Mouse (Mus musculus) limb, embryonic 11.5 days (tissue): ENCODE measurements around the gene Abhd14b. TPM values are rescaled to one million over a fixed set of nuclear protein-coding genes. Genes with fewer than 3 reads are reported as not detected.
A peak's percentile ranks its signal among the peaks of the same experiment; 100 is the strongest.

Experiments used
- ATAC-seq: fragments of 200-750 bp; cut with Nextera tagmentation; 2 replicates; pipeline ENCODE4 v1.8.0; 2017; ENCODE audit warnings: low read depth; ENCODE audit not compliant: insufficient number of reproducible peaks, low FRiP score, low TSS enrichment
- DNase-seq: peaks from one replicate; pipeline ENCODE4 v3.0.0-alpha.2; 2015; ENCODE audit warnings: low spot score
- H3K27ac ChIP-seq: fragments of 300-500 bp; sonication (generic); replicated peaks from 2 replicates; pipeline ENCODE4 v1.5.1; 2014; ENCODE audit warnings: low read depth, mild to moderate bottlenecking, low read length
- H3K27me3 ChIP-seq: fragments of 300-500 bp; sonication (generic); 2 replicates; pipeline ENCODE4 v1.6.1; 2014; ENCODE audit warnings: mild to moderate bottlenecking, low read length, mixed read lengths; ENCODE audit not compliant: control insufficient read depth, insufficient read depth
- H3K36me3 ChIP-seq: fragments of 300-500 bp; sonication (generic); 2 replicates; pipeline ENCODE4 v1.6.1; 2014; ENCODE audit warnings: mild to moderate bottlenecking, low read length, moderate library complexity, mixed read lengths; ENCODE audit not compliant: control insufficient read depth, insufficient read depth
- H3K4me1 ChIP-seq: fragments of 300-500 bp; sonication (generic); 2 replicates; pipeline ENCODE4 v1.6.1; 2014; ENCODE audit warnings: low read length, mixed read lengths; ENCODE audit not compliant: control insufficient read depth, insufficient read depth
- H3K4me2 ChIP-seq: fragments of 300-500 bp; sonication (generic); 2 replicates; pipeline ENCODE4 v1.6.1; 2014; ENCODE audit warnings: low read depth, mild to moderate bottlenecking, moderate library complexity; ENCODE audit not compliant: severe bottlenecking
- H3K4me3 ChIP-seq: fragments of 300-500 bp; sonication (generic); 2 replicates; pipeline ENCODE4 v1.5.1; 2014; ENCODE audit warnings: low read depth, low read length
- H3K9ac ChIP-seq: fragments of 300-500 bp; sonication (generic); 2 replicates; pipeline ENCODE4 v1.6.1; 2014; ENCODE audit warnings: mild to moderate bottlenecking, low read length
- H3K9me3 ChIP-seq: fragments of 300-500 bp; sonication (generic); 2 replicates; pipeline ENCODE4 v1.6.1; 2016; ENCODE audit warnings: low read length; ENCODE audit not compliant: control insufficient read depth
- WGBS: fragments of 180-500 bp; shearing (Covaris S2); extraction: QIAGEN DNeasy Blood & Tissue Kit; methylation state at CpG from one replicate; pipeline ENCODE4 v1.1.7; 2014; 5-methylcytosine and 5-hydroxymethylcytosine counted together
- polyA plus RNA-seq: library from polyadenylated mRNA; unstranded; fragments of >200 nt; fragmentation: Nextera tagmentation; extraction: Ambion mirVana; gene quantifications from 2 replicates; pipeline ENCODE4 v1.2.1, GENCODE M21; 2014

Gene Abhd14b
- 7.9 and 9.3 TPM in 2 replicates for polyA plus RNA-seq

DNA sequence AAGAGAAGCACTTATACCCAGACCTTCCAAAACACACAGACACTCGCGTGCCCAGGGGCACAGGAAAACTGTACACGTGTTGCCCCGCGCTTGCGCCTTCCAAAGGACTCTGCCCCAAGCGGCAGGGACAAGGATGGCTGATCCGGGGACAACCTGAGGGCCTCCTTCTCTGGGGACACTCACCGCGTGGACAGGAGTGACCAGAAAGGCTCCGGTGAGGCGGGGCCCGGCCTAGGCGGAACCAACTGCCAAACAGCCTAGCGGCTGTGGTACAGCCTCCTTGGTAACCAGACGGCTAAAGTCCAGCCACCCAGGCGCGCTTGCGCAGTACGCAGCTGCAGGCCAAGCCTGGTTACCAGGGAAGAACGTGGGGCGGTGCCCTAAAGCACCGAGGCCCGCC, at the start of gene Abhd14b, which contains the start of gene Abhd14a:
Gene Abhd14b, plus strand, starts transcription at position 112 of the 400 bp plus-strand sequence.
Gene Abhd14a, minus strand, starts transcription at position 331 of the 400 bp plus-strand sequence.
- ATAC-seq (peak; percentile 80), DNase-seq (peak; percentile 92)
- no peaks in the 10 kb centered on the region for H3K27me3 ChIP-seq
- WGBS: under 1% methylated on average over 24 of the region's 24 CpGs
- H3K4me2 ChIP-seq: peak within 1 kb of the TSS; percentile 76
- H3K36me3 ChIP-seq: peaks cover under 1% of the 10 kb centered on the region; the same call in 1 of the 2 replicates
- peaks cover 43% of the 10 kb centered on the region for H3K4me1 ChIP-seq
- H3K9me3 ChIP-seq: no peaks in the 10 kb centered on the region
- H3K9ac ChIP-seq: peak within 1 kb of the TSS; percentile 71
- H3K27ac ChIP-seq: peak within 1 kb of the TSS; percentile 30; the same call in 1 of the 2 replicates
- H3K4me3 ChIP-seq: peak within 1 kb of the TSS; percentile 45

DNA sequence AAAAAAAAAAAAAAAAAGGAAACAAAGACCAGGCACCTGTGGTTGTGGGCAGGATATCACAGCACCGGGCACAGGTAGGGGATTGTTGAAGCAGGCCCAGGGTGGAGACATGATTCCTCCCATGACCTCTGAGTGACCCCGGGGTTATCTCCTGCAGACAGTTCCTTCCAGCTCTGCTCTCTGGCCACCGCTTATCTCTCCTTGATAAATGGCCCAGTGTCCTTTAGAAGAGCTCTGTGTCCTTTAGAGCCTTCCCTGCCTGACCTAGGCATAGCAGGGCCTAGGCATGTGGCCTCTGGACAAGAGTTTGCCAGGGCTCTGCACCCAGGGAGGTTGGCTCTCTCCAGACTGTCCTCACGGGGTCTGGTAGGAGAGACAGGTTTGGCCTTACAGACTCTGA, 49.5 kb upstream of the Abhd14b start:
- DNase-seq (no peak), ATAC-seq (no peak)
- Histone ChIP-seq H3K4me1 (peaks cover 7% of the 10 kb centered on the region; the same call in 1 of the 2 replicates), H3K4me3 (no peak overlapping the region), H3K9me3 (no peaks in the 10 kb centered on the region), H3K4me2 (no peak overlapping the region), H3K36me3 (no peaks in the 10 kb centered on the region), H3K27ac (no peak overlapping the region), H3K27me3 (no peaks in the 10 kb centered on the region), H3K9ac (no peak overlapping the region)
- 60% methylated on average over 4 of the region's 4 CpGs for WGBS

DNA sequence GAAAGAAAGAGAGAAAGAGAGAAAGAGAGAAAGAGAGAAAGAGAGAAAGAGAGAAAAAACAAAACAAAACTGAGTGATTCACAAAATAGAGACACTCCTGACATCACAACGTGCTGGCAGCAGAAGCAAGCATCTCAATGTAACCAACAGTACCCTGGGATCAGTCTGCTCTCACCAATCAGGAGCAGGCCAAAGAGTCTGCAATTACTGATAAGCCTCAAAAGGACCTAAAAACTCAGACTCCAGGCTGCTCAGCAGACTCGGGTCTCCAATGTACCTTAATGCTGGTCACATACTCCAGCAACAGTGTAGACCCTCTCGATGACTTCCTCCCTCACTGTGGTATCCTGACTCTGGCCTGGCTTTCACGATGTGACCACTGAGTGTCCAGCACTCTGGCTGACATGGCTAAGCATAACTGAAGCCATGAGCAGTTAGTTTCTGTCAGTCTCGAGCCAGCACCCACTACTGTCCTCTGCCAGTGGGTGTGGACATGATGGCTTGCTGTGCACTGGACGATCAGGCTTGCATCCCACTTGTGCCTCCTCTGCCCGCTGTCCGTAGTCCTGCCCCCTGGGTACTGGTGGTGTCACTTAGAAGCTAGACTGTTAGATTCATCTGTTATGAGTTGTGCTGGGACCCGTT, 48.5 kb upstream of the Abhd14b start:
- WGBS: 74% methylated on average over 9 of the region's 9 CpGs
- no peak for ATAC-seq
- Histone ChIP-seq H3K9me3 (no peaks in the 10 kb centered on the region), H3K9ac (no peak overlapping the region), H3K36me3 (no peaks in the 10 kb centered on the region), H3K27ac (no peak overlapping the region), H3K4me2 (no peak overlapping the region), H3K4me1 (peaks cover 7% of the 10 kb centered on the region; the same call in 1 of the 2 replicates), H3K4me3 (no peak overlapping the region), H3K27me3 (no peaks in the 10 kb centered on the region)
- DNase-seq: no peak

DNA sequence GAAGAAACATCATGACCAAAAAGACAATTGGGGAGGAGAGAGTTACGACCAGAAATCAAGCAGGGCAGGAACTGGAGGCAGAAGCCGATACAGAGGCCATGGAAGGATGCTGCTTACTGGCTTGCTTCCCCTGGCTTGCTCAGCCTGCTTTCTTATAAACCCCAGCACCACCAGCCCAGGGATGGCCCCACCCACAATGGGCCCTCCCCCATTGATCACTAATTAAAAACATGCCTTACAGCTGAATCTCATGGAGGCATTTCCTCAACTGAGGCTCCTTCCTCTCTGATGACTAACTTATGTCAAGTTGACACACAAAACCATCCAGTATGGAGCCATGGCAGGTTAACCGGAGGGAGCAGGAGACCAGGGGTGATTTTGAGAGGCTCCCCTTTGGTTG, 47.5 kb upstream of the Abhd14b start:
- 61% methylated on average over 3 of the region's 3 CpGs for WGBS
- no peak overlapping the region for H3K9ac ChIP-seq
- no peaks in the 10 kb centered on the region for H3K27me3 ChIP-seq
- no peak overlapping the region for H3K27ac ChIP-seq
- H3K9me3 ChIP-seq: no peaks in the 10 kb centered on the region
- no peak overlapping the region for H3K4me3 ChIP-seq
- ATAC-seq (no peak), DNase-seq (no peak)
- H3K4me2 ChIP-seq: no peak overlapping the region
- H3K4me1 ChIP-seq: 0 out of 2 replicates have a peak, but pooled peaks cover 3% of the 10 kb centered on the region
- no peaks in the 10 kb centered on the region for H3K36me3 ChIP-seq

DNA sequence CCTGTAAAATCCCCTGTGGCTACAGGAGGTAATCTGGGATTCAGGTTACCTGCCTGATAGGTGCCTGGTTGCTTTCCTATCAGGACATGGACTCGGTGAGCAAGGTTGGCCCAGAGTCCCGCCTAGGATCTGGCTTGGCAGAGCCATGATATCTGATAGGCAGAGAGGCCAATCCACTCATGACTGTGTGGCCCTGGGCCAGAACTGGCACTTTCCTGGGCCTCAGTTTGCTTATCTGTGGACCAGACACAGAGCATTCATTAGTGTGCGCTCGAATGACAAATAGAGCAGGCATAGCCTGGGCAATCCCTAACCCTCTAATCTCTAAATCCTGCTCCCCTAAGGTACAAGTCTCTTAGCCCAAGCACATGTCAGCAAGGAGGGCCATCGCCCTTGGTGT, 45.1 kb upstream of the Abhd14b start:
- Histone ChIP-seq H3K27me3 (no peaks in the 10 kb centered on the region), H3K9me3 (no peaks in the 10 kb centered on the region), H3K9ac (no peak overlapping the region), H3K36me3 (no peaks in the 10 kb centered on the region), H3K4me1 (peaks cover 12% of the 10 kb centered on the region; the same call in 1 of the 2 replicates), H3K4me3 (no peak overlapping the region), H3K27ac (no peak overlapping the region), H3K4me2 (no peak overlapping the region)
- WGBS: 86% methylated on average over 5 of the region's 5 CpGs
- ATAC-seq (no peak), DNase-seq (no peak)

DNA sequence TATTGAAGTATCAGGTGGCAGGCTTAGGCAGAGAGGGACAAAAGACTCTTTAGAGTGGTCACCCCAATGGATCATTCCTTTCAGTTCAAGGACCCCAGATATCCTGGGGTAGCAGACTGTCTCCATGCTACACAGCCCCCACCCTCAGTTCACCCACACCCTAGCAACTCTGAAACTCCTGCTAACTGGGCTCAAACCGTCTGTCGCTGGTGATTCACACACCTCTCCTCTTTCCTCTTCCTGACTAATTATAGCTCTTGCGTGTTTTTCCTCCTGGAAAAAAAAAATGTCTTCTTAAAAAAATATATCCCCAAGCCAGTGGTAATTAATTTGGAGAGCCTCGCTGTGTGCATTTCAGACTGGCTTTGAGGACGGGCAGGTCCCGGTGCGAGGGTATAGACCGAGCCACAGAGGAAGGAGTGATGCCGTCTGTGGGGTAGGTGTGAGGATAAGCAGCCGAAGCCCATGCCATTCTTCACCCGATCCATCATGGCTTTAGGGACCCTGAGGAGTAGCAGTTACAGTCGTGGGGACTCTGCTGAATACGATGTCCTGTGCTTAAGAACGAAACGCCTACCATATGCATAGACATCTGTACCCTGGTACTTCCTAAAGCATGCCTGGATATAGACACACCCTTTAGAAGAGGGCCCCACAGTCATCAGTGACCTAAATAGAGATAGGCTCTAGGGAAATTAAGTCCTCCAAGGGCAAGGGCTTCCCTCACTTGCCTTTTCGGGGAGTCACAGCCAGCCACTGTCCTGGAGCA, 44.5 kb upstream of the Abhd14b start:
- Histone ChIP-seq H3K27me3 (no peaks in the 10 kb centered on the region), H3K27ac (no peak overlapping the region), H3K4me3 (no peak overlapping the region), H3K4me1 (peaks cover 12% of the 10 kb centered on the region; the same call in 1 of the 2 replicates), H3K9ac (no peak overlapping the region), H3K9me3 (no peaks in the 10 kb centered on the region), H3K4me2 (no peak overlapping the region), H3K36me3 (no peaks in the 10 kb centered on the region)
- ATAC-seq: no peak
- 80% methylated on average over 16 of the region's 16 CpGs for WGBS
- no peak for DNase-seq

DNA sequence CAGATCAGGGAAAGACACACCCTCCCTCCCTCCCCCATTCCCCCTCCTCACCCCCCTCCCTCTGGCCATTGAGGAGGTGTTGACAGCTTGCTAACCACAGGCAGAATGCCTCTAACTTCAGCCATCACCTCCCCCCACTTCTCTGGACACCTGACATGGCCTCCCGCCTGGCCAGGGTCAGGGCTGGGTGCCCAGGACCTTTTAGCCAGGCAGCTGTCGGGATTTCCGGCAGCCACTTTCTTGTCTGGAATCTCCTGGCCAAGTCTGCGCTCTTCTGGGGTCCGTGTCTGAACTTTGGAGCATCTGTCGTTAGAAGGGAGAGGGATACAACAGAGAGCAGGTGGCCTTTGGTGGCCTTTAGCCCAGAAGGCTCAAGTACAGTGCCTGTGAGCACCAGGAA, 42.0 kb upstream of the Abhd14b start:
- H3K36me3 ChIP-seq: no peaks in the 10 kb centered on the region
- 11% methylated on average over 6 of the region's 6 CpGs for WGBS
- no peak overlapping the region for H3K9ac ChIP-seq
- H3K4me1 ChIP-seq: peaks cover 15% of the 10 kb centered on the region
- DNase-seq (peak; percentile 44), ATAC-seq (no peak)
- H3K9me3 ChIP-seq: no peaks in the 10 kb centered on the region
- H3K27ac ChIP-seq: no peak overlapping the region
- H3K4me2 ChIP-seq: no peak overlapping the region; the same call in 1 of the 2 replicates
- H3K4me3 ChIP-seq: no peak overlapping the region
- no peaks in the 10 kb centered on the region for H3K27me3 ChIP-seq

DNA sequence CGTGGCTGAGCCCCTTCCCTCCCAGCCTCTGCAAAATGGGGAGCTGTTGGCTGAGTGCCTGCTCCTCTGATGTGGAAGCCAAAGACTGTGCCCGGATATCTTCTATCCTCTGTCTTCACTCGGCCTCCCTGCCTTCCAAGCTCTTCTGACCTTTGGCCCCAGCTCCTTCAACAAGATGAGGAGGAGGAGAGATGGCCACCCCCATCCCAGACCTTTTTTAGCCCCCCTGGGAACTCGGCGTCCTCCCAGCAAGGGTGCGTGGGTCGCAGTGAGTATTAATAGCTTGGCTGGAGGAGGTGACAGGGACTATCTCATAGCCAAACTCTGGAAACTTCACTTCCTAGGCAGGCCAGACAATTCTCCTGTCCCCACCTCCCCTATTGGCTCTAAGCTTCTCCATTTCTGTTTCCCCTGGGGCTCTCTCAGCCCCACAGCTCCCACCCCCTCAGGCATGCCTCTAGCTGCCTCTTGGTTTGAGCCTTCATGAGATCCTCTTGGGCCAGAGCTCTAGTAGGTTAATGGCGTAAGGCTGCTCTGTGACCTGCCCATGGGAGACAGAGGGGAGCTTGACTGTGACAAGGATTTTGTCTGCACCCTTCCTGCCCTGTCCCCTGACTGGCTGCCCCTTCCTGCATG, 40.7 kb upstream of the Abhd14b start:
- WGBS: 55% methylated on average over 8 of the region's 8 CpGs
- Histone ChIP-seq H3K9me3 (no peaks in the 10 kb centered on the region), H3K27ac (no peak overlapping the region), H3K4me1 (peaks cover 19% of the 10 kb centered on the region), H3K36me3 (no peaks in the 10 kb centered on the region), H3K9ac (no peak overlapping the region), H3K4me3 (no peak overlapping the region), H3K4me2 (no peak overlapping the region), H3K27me3 (no peaks in the 10 kb centered on the region)
- ATAC-seq (no peak), DNase-seq (no peak)
